Mouse (Mus musculus) megakaryocyte, embryonic 14.5 days (primary cell): ENCODE results near the gene Clip3.

Source experiments
- FLI1 ChIP-seq: IDR thresholded peaks from 2 replicates; pipeline ENCODE4 v1.6.1; 2012; ENCODE audit warnings: low read length, inconsistent platforms, mixed read lengths
- GATA1 ChIP-seq: IDR thresholded peaks from 3 replicates; pipeline ENCODE4 v1.6.1; 2012; ENCODE audit warnings: mixed read lengths, low read length, inconsistent platforms, borderline replicate concordance

GRCm38 (mm10) chr7:30333436-30333835, 41.9 kb downstream of the Clip3 start:
- no peak for TF ChIP-seq FLI1
- TF ChIP-seq GATA1, result no peak
